In the genomic region with DNA sequence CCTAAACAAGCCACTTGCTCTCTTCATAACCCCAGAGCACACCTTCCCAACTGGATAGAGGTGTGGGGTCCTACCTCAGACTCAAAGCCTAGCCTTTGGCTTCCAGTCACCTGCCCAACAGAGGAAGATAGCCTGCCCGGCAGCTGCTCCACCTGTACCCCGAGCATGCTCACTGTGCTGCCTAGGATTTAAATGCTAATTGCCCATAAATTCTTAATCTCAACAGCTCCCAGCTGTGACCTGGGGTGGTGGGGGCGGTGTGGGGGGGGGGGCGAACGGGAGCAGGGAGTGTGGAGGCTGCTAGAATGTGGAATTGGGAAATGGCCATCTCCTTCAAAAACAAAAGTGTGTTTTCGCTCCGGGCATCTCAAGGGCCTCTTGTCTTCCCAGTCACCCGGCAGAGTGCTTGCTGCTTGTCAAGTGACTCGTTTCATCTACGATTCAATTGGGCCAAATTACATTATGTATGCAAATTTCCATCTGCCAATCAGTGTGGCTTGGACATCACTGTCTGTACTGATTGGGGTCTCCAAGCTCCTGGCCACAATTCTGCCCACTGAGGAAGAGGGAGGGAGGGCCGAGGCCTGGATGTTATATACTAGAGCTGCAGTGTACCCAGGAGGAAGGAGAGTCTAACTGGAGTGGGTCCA, we compare ENCODE assay signal across 14 mouse cellular contexts.
DNase-seq lines count a peak whose midpoint lies in the region; ATAC-seq and TF ChIP-seq lines count a peak whose summit lies in the region.
"Had no signal": no experiment of that assay in that cellular context is flagged by ENCODE, and none has a peak within 500 bp of the region (broad histone marks: within the 10 kb centered on the region; RNA-seq: fewer than 3 reads in every experiment).

No protein-coding gene starts in this region.

- no peak overlapping the region for H3K4me2 ChIP-seq in forebrain, embryonic 14.5 days (ENCODE audit: low read length)
- H3K4me2 ChIP-seq in midbrain, embryonic 14.5 days (ENCODE audit: low read length): peak overlapping the region; percentile 6; the same call in 1 of the 2 replicates
- H3K4me2 ChIP-seq: embryonic facial prominence, embryonic 12.5 days had no signal

- DNase-seq in brain, embryonic 18.5 days (ENCODE audit: low read depth, low spot score): peak; percentile 26
- peak; percentile 82 for DNase-seq in forebrain, embryonic 14.5 days (ENCODE audit: low spot score)
- peak; percentile 36 for DNase-seq in lung, adult 2 months
- peak; percentile 66 for DNase-seq in midbrain, embryonic 14.5 days
- DNase-seq in frontal cortex, postnatal 10 days (ENCODE audit: low spot score in 2 of 2): no peak
- DNase-seq in left cerebral cortex, adult 9 months (ENCODE audit: low spot score in 2 of 2): no peak
- DNase-seq in cerebellum, postnatal 25 days: no peak
- DNase-seq: heart, postnatal 10 days; kidney, postnatal 14 days; spleen, adult 18-20 months; thymus, adult 2 months had no signal

- no peak overlapping the region for H3K27ac ChIP-seq in forebrain, embryonic 14.5 days (ENCODE audit: low read depth, low read length)
- H3K27ac ChIP-seq in midbrain, embryonic 14.5 days (replicated peaks; ENCODE audit: low read depth, low read length): peak overlapping the region; percentile 49; the same call in 1 of the 2 replicates
- H3K27ac ChIP-seq: embryonic facial prominence, embryonic 12.5 days; macrophage had no signal

- H3K9ac ChIP-seq in forebrain, embryonic 14.5 days (ENCODE audit: low read length): no peak overlapping the region
- no peak overlapping the region; the same call in 1 of the 2 replicates for H3K9ac ChIP-seq in midbrain, embryonic 14.5 days (replicated peaks; ENCODE audit: low read length)
- H3K9ac ChIP-seq: embryonic facial prominence, embryonic 12.5 days had no signal

- WGBS in forebrain, embryonic 14.5 days: 10% methylated on average over 11 of the region's 11 CpGs
- 54% methylated on average over 11 of the region's 11 CpGs for WGBS in lung, adult 2 months
- 16% methylated on average over 11 of the region's 11 CpGs for WGBS in midbrain, embryonic 14.5 days

- peak; percentile 78 for ATAC-seq in forebrain, embryonic 14.5 days
- peak; percentile 73; the same call in 1 of the 2 replicates for ATAC-seq in midbrain, embryonic 14.5 days (ENCODE audit: low FRiP score, low TSS enrichment)
- ATAC-seq in frontal cortex, adult (ENCODE audit: low TSS enrichment): no peak

- no peaks in the 10 kb centered on the region for H3K36me3 ChIP-seq in forebrain, embryonic 14.5 days (ENCODE audit: control insufficient read depth, insufficient read depth, low read length)
- H3K36me3 ChIP-seq in midbrain, embryonic 14.5 days (ENCODE audit: control insufficient read depth, insufficient read depth, low read length): no peaks in the 10 kb centered on the region
- H3K36me3 ChIP-seq: embryonic facial prominence, embryonic 12.5 days had no signal

- no peak for TF ChIP-seq CTCF in lung, adult 2 months (IDR thresholded peaks at IDR 0.05; ENCODE audit: insufficient read depth, low read length)

- H3K27me3 ChIP-seq in forebrain, embryonic 14.5 days (replicated peaks; ENCODE audit: control insufficient read depth, insufficient read depth, low read length): no peaks in the 10 kb centered on the region
- H3K27me3 ChIP-seq in midbrain, embryonic 14.5 days (ENCODE audit: control insufficient read depth, insufficient read depth, low read length): no peaks in the 10 kb centered on the region
- H3K27me3 ChIP-seq: embryonic facial prominence, embryonic 12.5 days had no signal

- peaks cover 14% of the 10 kb centered on the region; the same call in 1 of the 2 replicates for H3K4me1 ChIP-seq in forebrain, embryonic 14.5 days (ENCODE audit: control insufficient read depth, insufficient read depth, low read length)
- no peaks in the 10 kb centered on the region for H3K4me1 ChIP-seq in lung, adult 2 months (ENCODE audit: control insufficient read depth, insufficient read depth, low read length)
- peaks cover 12% of the 10 kb centered on the region for H3K4me1 ChIP-seq in midbrain, embryonic 14.5 days (ENCODE audit: control insufficient read depth, insufficient read depth, low read length)

- no peak overlapping the region for H3K4me3 ChIP-seq in forebrain, embryonic 14.5 days (ENCODE audit: low read depth, low read length)
- H3K4me3 ChIP-seq in lung, adult 2 months (replicated peaks; ENCODE audit: extremely low read depth, low read depth, low read length): no peak overlapping the region
- no peak overlapping the region for H3K4me3 ChIP-seq in midbrain, embryonic 14.5 days (replicated peaks; ENCODE audit: low read depth, low read length)
- H3K4me3 ChIP-seq: embryonic facial prominence, embryonic 12.5 days had no signal

- TF ChIP-seq POLR2A in lung, adult 2 months (IDR thresholded peaks at IDR 0.05; ENCODE audit: borderline replicate concordance, extremely low read depth, low read depth, low read length): no peak

- H3K9me3 ChIP-seq in forebrain, embryonic 14.5 days (replicated peaks; ENCODE audit: control insufficient read depth, low read length): no peaks in the 10 kb centered on the region
- H3K9me3 ChIP-seq in midbrain, embryonic 14.5 days (ENCODE audit: control insufficient read depth, low read length): no peaks in the 10 kb centered on the region
- H3K9me3 ChIP-seq: embryonic facial prominence, embryonic 12.5 days had no signal

Comparison
In these comparisons a context has a peak if more than half of its experiments do, and no peak if none do; other contexts are left out.
1. DNase-seq: peak in brain, embryonic 18.5 days (single experiment), forebrain, embryonic 14.5 days (single experiment), lung, adult 2 months (single experiment) and midbrain, embryonic 14.5 days (single experiment); none in frontal cortex, postnatal 10 days (0 of 2), left cerebral cortex, adult 9 months (0 of 2) and cerebellum, postnatal 25 days (0 of 2).